Mouse (Mus musculus): ENCODE measurements around the gene Mypn. TPM values are rescaled to one million over a fixed set of nuclear protein-coding genes. Genes with fewer than 3 reads are reported as not detected.

Mypn gene
- polyA plus RNA-seq, 2 experiments: 0.03 to 0.05 TPM

- DNase-seq (ENCODE audit: low read depth in 3 of 3, low spot score in 3 of 3) (no peak), ATAC-seq (ENCODE audit: insufficient read depth) (no peak)
- H3K27ac ChIP-seq: no peak overlapping the region
- H3K4me3 ChIP-seq (ENCODE audit: insufficient read depth in 1 of 2, low read depth in 2 of 2, low read length in 2 of 2): no peak overlapping the region
- H3K4me1 ChIP-seq (replicated peaks; ENCODE audit: control insufficient read depth in 2 of 2, insufficient read depth in 2 of 2, low read length in 1 of 2): peaks cover 0 to under 1% of the 10 kb centered on the region in 2 experiments; a peak in 1 of 4 replicates
- no peaks in the 10 kb centered on the region for H3K9me3 ChIP-seq (ENCODE audit: control insufficient read depth, low read length)
- H3K9ac ChIP-seq (replicated peaks): no peak overlapping the region
- H3K27me3 ChIP-seq (ENCODE audit: control insufficient read depth, insufficient read depth, low read length): peaks cover 9% of the 10 kb centered on the region
- no peak for TF ChIP-seq EP300 (IDR thresholded peaks at IDR 0.05; ENCODE audit: low read depth)
- no peak for TF ChIP-seq CTCF (IDR thresholded peaks at IDR 0.05; ENCODE audit: low read depth)
- WGBS (ENCODE audit: insufficient replicate concordance): 56% methylated on average over 7 of the region's 7 CpGs
- no peaks in the 10 kb centered on the region for H3K36me3 ChIP-seq (replicated peaks; ENCODE audit: control insufficient read depth, insufficient read depth, low read depth)
- no peak overlapping the region for H3K4me2 ChIP-seq (ENCODE audit: low read depth)
Measured at GRCm38 (mm10) chr10:63091915-63092314, 111.8 kb downstream of the Mypn start.

GRCm38 (mm10) chr10:63089758-63090571 lies 113.8 kb downstream of the Mypn start:
- Histone ChIP-seq H3K4me3 (ENCODE audit: insufficient read depth in 1 of 2, low read depth in 2 of 2, low read length in 2 of 2) (no peak overlapping the region), H3K36me3 (replicated peaks; ENCODE audit: control insufficient read depth, insufficient read depth, low read depth) (no peaks in the 10 kb centered on the region), H3K27ac (no peak overlapping the region), H3K4me2 (ENCODE audit: low read depth) (peak overlapping the region; percentile 36), H3K27me3 (ENCODE audit: control insufficient read depth, insufficient read depth, low read length) (peaks cover 9% of the 10 kb centered on the region), H3K4me1 (replicated peaks; ENCODE audit: control insufficient read depth in 2 of 2, insufficient read depth in 2 of 2, low read length in 1 of 2) (peaks cover 6 to 11% of the 10 kb centered on the region in 2 experiments), H3K9me3 (ENCODE audit: control insufficient read depth, low read length) (no peaks in the 10 kb centered on the region), H3K9ac (replicated peaks) (no peak overlapping the region)
- TF ChIP-seq EP300 (IDR thresholded peaks at IDR 0.05; ENCODE audit: low read depth) (no peak), CTCF (IDR thresholded peaks at IDR 0.05; ENCODE audit: low read depth) (no peak)
- no peak for ATAC-seq (ENCODE audit: insufficient read depth)
- WGBS (ENCODE audit: insufficient replicate concordance): 12% methylated on average over 26 of the region's 26 CpGs
- no peak for DNase-seq (ENCODE audit: low read depth in 3 of 3, low spot score in 3 of 3)

GRCm38 (mm10) chr10:63089103-63089757 lies 114.5 kb downstream of the Mypn start:
- H3K9ac ChIP-seq (replicated peaks): no peak overlapping the region
- H3K4me2 ChIP-seq (ENCODE audit: low read depth): peak overlapping the region; percentile 36
- ATAC-seq (ENCODE audit: insufficient read depth): no peak
- no peaks in the 10 kb centered on the region for H3K9me3 ChIP-seq (ENCODE audit: control insufficient read depth, low read length)
- no peaks in the 10 kb centered on the region for H3K36me3 ChIP-seq (replicated peaks; ENCODE audit: control insufficient read depth, insufficient read depth, low read depth)
- peaks cover 9% of the 10 kb centered on the region for H3K27me3 ChIP-seq (ENCODE audit: control insufficient read depth, insufficient read depth, low read length)
- TF ChIP-seq CTCF (IDR thresholded peaks at IDR 0.05; ENCODE audit: low read depth): no peak
- TF ChIP-seq EP300 (IDR thresholded peaks at IDR 0.05; ENCODE audit: low read depth): no peak
- no peak for DNase-seq (ENCODE audit: low read depth in 3 of 3, low spot score in 3 of 3)
- no peak overlapping the region for H3K4me3 ChIP-seq (ENCODE audit: insufficient read depth in 1 of 2, low read depth in 2 of 2, low read length in 2 of 2)
- peaks cover 6 to 11% of the 10 kb centered on the region in 2 experiments for H3K4me1 ChIP-seq (replicated peaks; ENCODE audit: control insufficient read depth in 2 of 2, insufficient read depth in 2 of 2, low read length in 1 of 2)
- no peak overlapping the region for H3K27ac ChIP-seq
- WGBS (ENCODE audit: insufficient replicate concordance): 24% methylated on average over 8 of the region's 8 CpGs

GRCm38 (mm10) chr10:63086304-63086703 lies 117.4 kb downstream of the Mypn start:
- Histone ChIP-seq H3K9ac (replicated peaks) (no peak overlapping the region), H3K4me1 (replicated peaks; ENCODE audit: control insufficient read depth in 2 of 2, insufficient read depth in 2 of 2, low read length in 1 of 2) (peaks cover 6 to 14% of the 10 kb centered on the region in 2 experiments), H3K36me3 (replicated peaks; ENCODE audit: control insufficient read depth, insufficient read depth, low read depth) (no peaks in the 10 kb centered on the region), H3K4me2 (ENCODE audit: low read depth) (no peak overlapping the region), H3K27ac (no peak overlapping the region), H3K4me3 (ENCODE audit: insufficient read depth in 1 of 2, low read depth in 2 of 2, low read length in 2 of 2) (no peak overlapping the region), H3K9me3 (ENCODE audit: control insufficient read depth, low read length) (no peaks in the 10 kb centered on the region), H3K27me3 (ENCODE audit: control insufficient read depth, insufficient read depth, low read length) (peaks cover 9% of the 10 kb centered on the region)
- TF ChIP-seq CTCF (IDR thresholded peaks at IDR 0.05; ENCODE audit: low read depth) (no peak), EP300 (IDR thresholded peaks at IDR 0.05; ENCODE audit: low read depth) (no peak)
- DNase-seq (ENCODE audit: low read depth in 3 of 3, low spot score in 3 of 3) (peak; percentile 9 to 28 (median 19)), ATAC-seq (ENCODE audit: insufficient read depth) (peak; percentile 72)
- 20% methylated on average over 10 of the region's 10 CpGs for WGBS (ENCODE audit: insufficient replicate concordance)

- TF ChIP-seq CTCF (IDR thresholded peaks at IDR 0.05; ENCODE audit: low read depth): peak; percentile 85
- TF ChIP-seq EP300 (IDR thresholded peaks at IDR 0.05; ENCODE audit: low read depth): no peak
- no peak overlapping the region for H3K27ac ChIP-seq
- ATAC-seq (ENCODE audit: insufficient read depth): no peak
- 17% methylated on average over 5 of the region's 5 CpGs for WGBS (ENCODE audit: insufficient replicate concordance)
- no peak overlapping the region for H3K9ac ChIP-seq (replicated peaks)
- no peaks in the 10 kb centered on the region for H3K27me3 ChIP-seq (ENCODE audit: control insufficient read depth, insufficient read depth, low read length)
- no peaks in the 10 kb centered on the region for H3K9me3 ChIP-seq (ENCODE audit: control insufficient read depth, low read length)
- no peaks in the 10 kb centered on the region for H3K36me3 ChIP-seq (replicated peaks; ENCODE audit: control insufficient read depth, insufficient read depth, low read depth)
- H3K4me1 ChIP-seq (replicated peaks; ENCODE audit: control insufficient read depth in 2 of 2, insufficient read depth in 2 of 2, low read length in 1 of 2): 0 out of 4 replicates have a peak, but pooled peaks cover 0 to 2% of the 10 kb centered on the region in 2 experiments
- H3K4me3 ChIP-seq (ENCODE audit: insufficient read depth in 1 of 2, low read depth in 2 of 2, low read length in 2 of 2): no peak overlapping the region
- peak in 2 of 3 experiments; percentile 4 to 24 for DNase-seq (ENCODE audit: low read depth in 3 of 3, low spot score in 3 of 3)
- H3K4me2 ChIP-seq (ENCODE audit: low read depth): no peak overlapping the region
Measured at GRCm38 (mm10) chr10:63065988-63066387, 137.8 kb downstream of the Mypn start.

Other genes with a start within 250 kb of the Mypn start
- gene Rufy2, start 223.7 kb downstream of the Mypn start, polyA plus RNA-seq (2012; rRNA removed): 0.53 and 1.1 TPM in 2 replicates
- gene Rufy2, start 223.7 kb downstream of the Mypn start, polyA plus RNA-seq (2014; fragmentation: Nextera tagmentation; extraction: Ambion mirVana): 1.3 and 1.4 TPM in 2 replicates
- 13.8 and 23.2 TPM in 2 replicates for gene Hnrnph3, start 179.7 kb downstream of the Mypn start, polyA plus RNA-seq (2012; rRNA removed)
- gene Hnrnph3, start 179.7 kb downstream of the Mypn start, polyA plus RNA-seq (2014; fragmentation: Nextera tagmentation; extraction: Ambion mirVana): 12.4 and 13.6 TPM in 2 replicates
- 1.8 and 2.0 TPM in 2 replicates for gene Pbld2, start 179.6 kb downstream of the Mypn start, polyA plus RNA-seq (2012; rRNA removed)
- gene Pbld2, start 179.6 kb downstream of the Mypn start, polyA plus RNA-seq (2014; fragmentation: Nextera tagmentation; extraction: Ambion mirVana): 2.3 and 2.7 TPM in 2 replicates
- gene Pbld1, start 143.8 kb downstream of the Mypn start, polyA plus RNA-seq (2012; rRNA removed): 3.1 and 3.8 TPM in 2 replicates
- 4.9 and 5.2 TPM in 2 replicates for gene Pbld1, start 143.8 kb downstream of the Mypn start, polyA plus RNA-seq (2014; fragmentation: Nextera tagmentation; extraction: Ambion mirVana)
- 0.02 TPM in 1 of 2 replicates, not detected in the other for gene Atoh7, start 104.3 kb downstream of the Mypn start, polyA plus RNA-seq (2012; rRNA removed)
- not detected in 2 replicates for gene Atoh7, start 104.3 kb downstream of the Mypn start, polyA plus RNA-seq (2014; fragmentation: Nextera tagmentation; extraction: Ambion mirVana)
- 15.3 and 21.5 TPM in 2 replicates for gene Herc4, start 39.9 kb upstream of the Mypn start, polyA plus RNA-seq (2012; rRNA removed)
- 33.7 and 34.3 TPM in 2 replicates for gene Herc4, start 39.9 kb upstream of the Mypn start, polyA plus RNA-seq (2014; fragmentation: Nextera tagmentation; extraction: Ambion mirVana)
- 5.5 and 8.4 TPM in 2 replicates for gene Sirt1, start 177.8 kb upstream of the Mypn start, polyA plus RNA-seq (2012; rRNA removed)
- 3.8 and 4.7 TPM in 2 replicates for gene Sirt1, start 177.8 kb upstream of the Mypn start, polyA plus RNA-seq (2014; fragmentation: Nextera tagmentation; extraction: Ambion mirVana)
- gene Dnajc12, start 178.5 kb upstream of the Mypn start, polyA plus RNA-seq (2012; rRNA removed): 2.4 and 8.3 TPM in 2 replicates
- gene Dnajc12, start 178.5 kb upstream of the Mypn start, polyA plus RNA-seq (2014; fragmentation: Nextera tagmentation; extraction: Ambion mirVana): 16.3 and 20.1 TPM in 2 replicates
- gene Gm7075, start 217.8 kb upstream of the Mypn start, polyA plus RNA-seq (2012; rRNA removed): 0.34 TPM in 1 of 2 replicates, not detected in the other
- not detected in 2 replicates for gene Gm7075, start 217.8 kb upstream of the Mypn start, polyA plus RNA-seq (2014; fragmentation: Nextera tagmentation; extraction: Ambion mirVana)
- 0.01 and 0.03 TPM in 2 replicates for gene Ctnna3, start 226.1 kb upstream of the Mypn start, polyA plus RNA-seq (2012; rRNA removed)
- not detected in 2 replicates for gene Ctnna3, start 226.1 kb upstream of the Mypn start, polyA plus RNA-seq (2014; fragmentation: Nextera tagmentation; extraction: Ambion mirVana)

Data from liver, embryonic 14.5 days (tissue).